Mouse (Mus musculus): Measurements from ENCODE around the gene Aldoc. TPM values are rescaled to one million over a fixed set of nuclear protein-coding genes. Genes with fewer than 3 reads are reported as not detected.

Aldoc gene
- polyA plus RNA-seq, 1 experiment from 2014 or later, result 22.5 TPM

GRCm38 (mm10) chr11:78333992-78334391 is 11.2 kb downstream of the Aldoc start:
- Histone ChIP-seq H3K36me3 (peaks cover 61% of the 10 kb centered on the region), H3K27me3 (replicated peaks) (no peaks in the 10 kb centered on the region), H3K4me3 (no peak overlapping the region), H3K27ac (replicated peaks) (no peak overlapping the region), H3K9me3 (no peaks in the 10 kb centered on the region), H3K4me1 (peaks cover 5% of the 10 kb centered on the region), H3K9ac (no peak overlapping the region), H3K4me2 (no peak overlapping the region)
- WGBS, result 92% methylated on average over 5 of the region's 5 CpGs
- ATAC-seq (ENCODE audit: extremely low read depth, insufficient number of reproducible peaks, low FRiP score, low TSS enrichment), result no peak

GRCm38 (mm10) chr11:78337040-78337439 is 14.3 kb downstream of the Aldoc start:
- WGBS, result 86% methylated on average over 8 of the region's 8 CpGs
- peaks cover 86% of the 10 kb centered on the region for H3K36me3 ChIP-seq

DNA sequence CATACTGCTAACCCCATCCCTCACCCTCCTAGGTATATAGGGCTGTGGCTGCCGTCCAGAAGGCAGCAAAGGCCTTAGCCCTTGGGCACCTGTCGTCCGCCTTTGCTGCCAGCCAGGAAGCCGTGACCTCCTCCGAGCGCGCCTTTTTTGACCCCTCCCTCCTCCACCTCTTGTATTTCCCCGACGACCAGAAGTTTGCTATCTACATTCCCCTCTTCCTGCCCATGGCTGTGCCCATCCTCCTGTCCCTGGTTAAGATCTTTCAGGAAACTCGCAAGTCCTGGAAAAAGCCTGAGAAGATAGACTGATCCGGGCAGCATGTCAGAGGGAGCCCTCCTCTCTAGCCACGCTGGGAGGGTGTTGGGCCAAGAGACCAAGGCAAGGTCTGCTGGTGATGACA is 18.9 kb downstream of the Aldoc start:
- no peaks in the 10 kb centered on the region for H3K9me3 ChIP-seq
- no peak overlapping the region for H3K4me2 ChIP-seq
- H3K27ac ChIP-seq (replicated peaks), result no peak overlapping the region
- H3K4me3 ChIP-seq, result no peak overlapping the region
- ATAC-seq (ENCODE audit: extremely low read depth, insufficient number of reproducible peaks, low FRiP score, low TSS enrichment), result no peak
- no peaks in the 10 kb centered on the region for H3K27me3 ChIP-seq (replicated peaks)
- 59% methylated on average over 12 of the region's 12 CpGs for WGBS
- H3K4me1 ChIP-seq, result peaks cover 36% of the 10 kb centered on the region
- peaks cover 44% of the 10 kb centered on the region for H3K36me3 ChIP-seq
- H3K9ac ChIP-seq, result no peak overlapping the region

More at GRCm38 (mm10) chr11:78337040-78337439, 14.3 kb downstream of the Aldoc start:
- Histone ChIP-seq H3K4me2 (no peak overlapping the region), H3K4me3 (no peak overlapping the region), H3K4me1 (no peaks in the 10 kb centered on the region), H3K27me3 (replicated peaks) (no peaks in the 10 kb centered on the region), H3K9me3 (no peaks in the 10 kb centered on the region), H3K9ac (no peak overlapping the region), H3K27ac (replicated peaks) (no peak overlapping the region)
- no peak for ATAC-seq (ENCODE audit: extremely low read depth, insufficient number of reproducible peaks, low FRiP score, low TSS enrichment)

DNA sequence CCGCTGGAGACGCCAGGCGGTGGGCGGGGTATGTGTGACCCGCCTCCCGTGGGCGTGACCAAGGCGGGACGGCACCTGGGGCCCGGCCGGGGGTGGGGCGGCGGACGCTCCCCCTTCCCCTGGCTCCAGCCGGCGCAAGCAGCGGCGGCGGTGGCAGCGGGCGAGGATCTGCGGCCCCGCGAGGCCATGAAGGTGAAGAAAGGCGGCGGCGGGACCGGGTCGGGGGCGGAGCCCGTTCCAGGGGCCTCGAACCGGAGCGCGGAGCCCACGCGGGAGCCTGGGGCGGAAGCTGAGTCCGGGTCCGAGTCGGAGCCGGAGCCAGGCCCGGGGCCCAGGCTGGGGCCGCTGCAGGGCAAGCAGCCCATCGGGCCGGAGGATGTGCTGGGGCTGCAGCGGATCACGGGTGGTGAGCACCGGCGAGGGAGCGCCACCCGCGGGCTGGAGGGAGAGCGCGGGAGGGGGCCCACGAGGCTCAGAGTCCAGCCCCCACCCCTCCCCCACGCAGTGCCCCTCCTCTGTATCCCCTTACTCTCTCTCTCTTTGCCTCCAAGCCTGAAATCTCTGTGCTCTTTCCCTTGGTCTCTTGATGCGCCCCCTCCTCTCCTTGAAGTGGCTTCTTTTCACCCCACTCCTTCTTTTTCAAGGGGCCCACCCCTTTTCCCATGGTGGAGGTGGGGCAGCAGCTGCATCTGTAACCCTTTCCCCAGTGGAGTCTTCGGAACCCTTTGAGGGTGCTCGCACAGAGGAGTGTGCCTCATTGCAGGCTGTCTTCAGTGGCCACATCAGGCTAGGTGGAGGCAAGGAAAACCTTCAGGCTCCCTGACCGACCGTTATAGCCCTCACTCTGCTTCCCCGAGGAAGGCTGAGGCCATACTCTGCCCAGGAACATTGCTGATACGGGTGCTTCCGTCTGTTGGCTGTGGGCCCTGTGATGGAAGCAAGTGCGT is 20.9 kb downstream of the Aldoc start, which contains the start of gene Unc119:
Gene Unc119 (plus strand): TSS at position 102 of the 947 bp plus-strand sequence.
- peak; percentile 83 for ATAC-seq (ENCODE audit: extremely low read depth, insufficient number of reproducible peaks, low FRiP score, low TSS enrichment)
- no peaks in the 10 kb centered on the region for H3K9me3 ChIP-seq
- peaks cover 43% of the 10 kb centered on the region for H3K36me3 ChIP-seq
- WGBS, result 1% methylated on average over 63 of the region's 66 CpGs
- H3K4me3 ChIP-seq, result peak within 1 kb of the TSS; percentile 94
- peak within 1 kb of the TSS; percentile 94 for H3K4me2 ChIP-seq
- peak within 1 kb of the TSS; percentile 96 for H3K9ac ChIP-seq
- peak within 1 kb of the TSS; percentile 88 for H3K27ac ChIP-seq (replicated peaks)
- no peaks in the 10 kb centered on the region for H3K27me3 ChIP-seq (replicated peaks)
- peaks cover 43% of the 10 kb centered on the region for H3K4me1 ChIP-seq

DNA sequence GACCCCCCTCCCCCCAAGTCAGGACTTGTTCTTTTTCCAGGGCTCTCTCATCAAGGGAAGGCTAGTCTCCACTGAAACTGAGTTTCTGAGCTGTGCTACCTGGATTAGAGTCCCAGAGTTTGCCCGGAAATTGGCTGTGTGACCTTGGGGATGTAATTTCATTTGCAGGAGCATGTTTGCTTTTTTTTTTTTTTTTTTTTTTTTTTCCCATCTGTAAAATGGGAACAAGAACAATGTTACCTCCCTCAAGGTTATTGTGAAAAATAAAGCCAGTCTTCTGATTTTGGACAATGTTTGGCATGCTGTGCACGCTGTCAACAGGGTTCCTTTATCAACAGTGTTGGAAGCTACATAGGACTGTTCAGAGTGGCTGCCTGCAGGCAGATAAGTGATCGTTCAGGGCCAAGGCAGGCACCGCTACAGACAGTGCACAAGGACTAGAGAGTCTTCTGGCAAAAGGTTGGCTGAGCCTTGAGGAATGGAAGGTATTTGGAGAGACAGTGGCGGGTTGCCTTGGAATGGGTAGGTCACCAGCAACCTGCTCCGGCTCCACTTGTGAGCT is 21.6 kb downstream of the Aldoc start:
- no peaks in the 10 kb centered on the region for H3K27me3 ChIP-seq (replicated peaks)
- H3K4me1 ChIP-seq, result peaks cover 51% of the 10 kb centered on the region

DNA sequence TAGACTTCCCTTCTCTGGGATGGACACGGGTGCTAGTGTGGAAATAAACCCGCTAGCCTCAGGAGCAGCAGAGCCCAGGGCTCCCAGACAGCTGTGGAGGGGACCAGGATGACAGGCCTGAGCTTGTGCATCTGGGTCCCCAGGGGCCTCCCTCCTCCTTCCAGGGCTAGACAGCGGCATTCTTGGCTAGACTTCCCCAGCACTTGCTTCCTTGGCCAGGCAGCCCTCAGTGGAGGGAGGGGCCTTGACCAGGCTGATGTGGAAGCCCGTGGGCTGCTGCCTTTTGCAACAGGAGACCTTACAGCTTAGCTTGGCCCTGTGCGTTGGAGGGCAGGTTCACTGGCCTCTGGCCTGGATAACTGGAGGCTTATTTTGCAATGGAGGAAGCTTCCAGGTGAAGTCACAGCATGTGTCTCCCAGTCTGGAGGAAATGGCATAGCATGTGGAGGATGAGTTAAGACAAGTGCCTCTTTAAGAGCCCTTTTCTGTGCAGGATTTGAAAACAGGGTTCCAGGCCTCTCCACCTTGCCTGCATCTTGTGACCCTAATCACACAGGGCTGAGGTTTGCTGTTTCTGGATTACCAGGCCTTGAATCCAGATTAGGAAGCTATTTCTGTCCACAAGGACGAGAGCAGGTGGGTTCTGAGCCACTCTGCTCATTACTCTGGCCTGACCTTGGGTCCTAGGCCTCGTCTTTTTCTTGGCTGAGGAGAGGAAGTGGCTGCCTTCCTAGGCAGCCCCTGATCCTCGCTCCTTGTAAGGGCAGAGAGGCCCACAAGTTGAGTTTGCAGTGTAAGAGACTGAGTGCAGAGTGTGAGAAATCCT is 22.3 kb downstream of the Aldoc start:
- Histone ChIP-seq H3K27me3 (replicated peaks) (no peaks in the 10 kb centered on the region), H3K4me1 (peaks cover 57% of the 10 kb centered on the region), H3K36me3 (peaks cover 34% of the 10 kb centered on the region), H3K9ac (peak overlapping the region; percentile 96), H3K9me3 (no peaks in the 10 kb centered on the region), H3K4me2 (peak overlapping the region; percentile 94), H3K4me3 (peak overlapping the region; percentile 94), H3K27ac (replicated peaks) (peak overlapping the region; percentile 88)
- 31% methylated on average over 8 of the region's 8 CpGs for WGBS
- ATAC-seq (ENCODE audit: extremely low read depth, insufficient number of reproducible peaks, low FRiP score, low TSS enrichment), result no peak

More for the DNA sequence above, 21.6 kb downstream of the Aldoc start:
- H3K27ac ChIP-seq (replicated peaks), result peak overlapping the region; percentile 88
- H3K9me3 ChIP-seq, result no peaks in the 10 kb centered on the region
- H3K4me2 ChIP-seq, result peak overlapping the region; percentile 94
- ATAC-seq (ENCODE audit: extremely low read depth, insufficient number of reproducible peaks, low FRiP score, low TSS enrichment), result no peak
- H3K9ac ChIP-seq, result peak overlapping the region; percentile 96
- peak overlapping the region; percentile 94 for H3K4me3 ChIP-seq
- WGBS, result 42% methylated on average over 6 of the region's 6 CpGs
- H3K36me3 ChIP-seq, result peaks cover 40% of the 10 kb centered on the region

DNA sequence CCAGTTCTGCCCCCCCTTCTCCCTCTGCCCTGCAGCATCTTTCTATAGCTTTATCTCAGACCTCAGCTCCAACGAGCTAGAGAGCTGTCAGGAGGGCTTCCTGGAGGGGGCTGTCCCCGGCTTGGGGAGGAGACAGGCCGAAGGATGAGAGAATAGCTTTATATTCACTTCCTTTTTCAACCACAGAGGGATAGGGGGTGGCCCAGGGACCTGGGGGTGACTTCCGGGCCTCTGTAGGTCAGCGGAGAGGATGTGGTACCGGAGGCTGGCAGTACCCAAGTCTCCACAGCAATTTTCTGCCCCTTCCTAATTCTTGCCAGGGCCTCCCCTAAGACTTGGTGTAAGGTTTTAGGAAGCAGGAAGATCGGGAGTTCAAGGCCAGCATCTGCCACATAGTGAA is 23.0 kb downstream of the Aldoc start:
- H3K4me2 ChIP-seq, result peak overlapping the region; percentile 94; the same call in 1 of the 2 replicates
- H3K27me3 ChIP-seq (replicated peaks), result no peaks in the 10 kb centered on the region
- peaks cover 27% of the 10 kb centered on the region for H3K36me3 ChIP-seq
- H3K4me1 ChIP-seq, result peaks cover 59% of the 10 kb centered on the region
- peak overlapping the region; percentile 88 for H3K27ac ChIP-seq (replicated peaks)
- H3K9me3 ChIP-seq, result no peaks in the 10 kb centered on the region
- H3K9ac ChIP-seq, result peak overlapping the region; percentile 96
- H3K4me3 ChIP-seq, result no peak overlapping the region
- no peak for ATAC-seq (ENCODE audit: extremely low read depth, insufficient number of reproducible peaks, low FRiP score, low TSS enrichment)
- 60% methylated on average over 7 of the region's 7 CpGs for WGBS

- no peak for ATAC-seq (ENCODE audit: extremely low read depth, insufficient number of reproducible peaks, low FRiP score, low TSS enrichment)
- H3K9me3 ChIP-seq, result no peaks in the 10 kb centered on the region
- no peaks in the 10 kb centered on the region for H3K27me3 ChIP-seq (replicated peaks)
- H3K9ac ChIP-seq, result peak overlapping the region; percentile 42; the same call in 1 of the 2 replicates
- no peak overlapping the region for H3K4me3 ChIP-seq
- H3K4me2 ChIP-seq, result no peak overlapping the region
- peaks cover 59% of the 10 kb centered on the region for H3K4me1 ChIP-seq
- H3K36me3 ChIP-seq, result peaks cover 20% of the 10 kb centered on the region
- 0 out of 2 replicates have a peak overlapping the region, but pooled peaks have one; percentile 18 for H3K27ac ChIP-seq (replicated peaks)
- 77% methylated on average over 6 of the region's 6 CpGs for WGBS
Measured at GRCm38 (mm10) chr11:78346326-78347069, 23.7 kb downstream of the Aldoc start.

- 91% methylated on average over 10 of the region's 10 CpGs for WGBS
- no peak overlapping the region for H3K4me2 ChIP-seq
- peaks cover 19% of the 10 kb centered on the region for H3K36me3 ChIP-seq
- no peaks in the 10 kb centered on the region for H3K27me3 ChIP-seq (replicated peaks)
- no peak overlapping the region for H3K4me3 ChIP-seq
- no peak overlapping the region for H3K27ac ChIP-seq (replicated peaks)
- no peak for ATAC-seq (ENCODE audit: extremely low read depth, insufficient number of reproducible peaks, low FRiP score, low TSS enrichment)
- H3K4me1 ChIP-seq, result peaks cover 59% of the 10 kb centered on the region
- no peaks in the 10 kb centered on the region for H3K9me3 ChIP-seq
- H3K9ac ChIP-seq, result no peak overlapping the region
Measured at GRCm38 (mm10) chr11:78347070-78347754, 24.4 kb downstream of the Aldoc start.

DNA sequence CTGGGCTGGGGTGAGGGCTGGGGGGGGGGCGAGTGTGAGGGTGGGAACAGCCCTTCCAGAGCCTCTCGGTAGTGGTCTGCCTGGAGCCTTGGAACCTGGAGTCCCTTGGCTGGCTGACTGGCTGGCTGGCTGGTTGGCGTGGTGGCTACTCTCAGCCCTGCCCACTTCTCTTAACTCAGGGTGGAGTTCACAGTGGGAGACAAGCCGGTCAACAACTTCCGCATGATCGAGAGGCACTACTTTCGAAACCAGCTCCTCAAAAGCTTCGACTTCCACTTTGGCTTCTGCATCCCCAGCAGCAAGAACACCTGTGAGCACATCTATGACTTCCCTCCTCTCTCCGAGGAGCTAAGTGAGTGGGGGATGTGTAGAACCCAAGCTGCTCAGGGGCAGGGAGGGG is 25.1 kb downstream of the Aldoc start:
- H3K4me1 ChIP-seq, result peaks cover 55% of the 10 kb centered on the region
- H3K4me2 ChIP-seq, result no peak overlapping the region
- no peaks in the 10 kb centered on the region for H3K9me3 ChIP-seq
- peaks cover 19% of the 10 kb centered on the region for H3K36me3 ChIP-seq
- H3K9ac ChIP-seq, result no peak overlapping the region
- WGBS, result 81% methylated on average over 8 of the region's 9 CpGs
- no peaks in the 10 kb centered on the region for H3K27me3 ChIP-seq (replicated peaks)
- no peak overlapping the region for H3K4me3 ChIP-seq
- no peak for ATAC-seq (ENCODE audit: extremely low read depth, insufficient number of reproducible peaks, low FRiP score, low TSS enrichment)
- H3K27ac ChIP-seq (replicated peaks), result no peak overlapping the region
